Mouse (Mus musculus): ENCODE measurements around the gene Gpr68.

DNA sequence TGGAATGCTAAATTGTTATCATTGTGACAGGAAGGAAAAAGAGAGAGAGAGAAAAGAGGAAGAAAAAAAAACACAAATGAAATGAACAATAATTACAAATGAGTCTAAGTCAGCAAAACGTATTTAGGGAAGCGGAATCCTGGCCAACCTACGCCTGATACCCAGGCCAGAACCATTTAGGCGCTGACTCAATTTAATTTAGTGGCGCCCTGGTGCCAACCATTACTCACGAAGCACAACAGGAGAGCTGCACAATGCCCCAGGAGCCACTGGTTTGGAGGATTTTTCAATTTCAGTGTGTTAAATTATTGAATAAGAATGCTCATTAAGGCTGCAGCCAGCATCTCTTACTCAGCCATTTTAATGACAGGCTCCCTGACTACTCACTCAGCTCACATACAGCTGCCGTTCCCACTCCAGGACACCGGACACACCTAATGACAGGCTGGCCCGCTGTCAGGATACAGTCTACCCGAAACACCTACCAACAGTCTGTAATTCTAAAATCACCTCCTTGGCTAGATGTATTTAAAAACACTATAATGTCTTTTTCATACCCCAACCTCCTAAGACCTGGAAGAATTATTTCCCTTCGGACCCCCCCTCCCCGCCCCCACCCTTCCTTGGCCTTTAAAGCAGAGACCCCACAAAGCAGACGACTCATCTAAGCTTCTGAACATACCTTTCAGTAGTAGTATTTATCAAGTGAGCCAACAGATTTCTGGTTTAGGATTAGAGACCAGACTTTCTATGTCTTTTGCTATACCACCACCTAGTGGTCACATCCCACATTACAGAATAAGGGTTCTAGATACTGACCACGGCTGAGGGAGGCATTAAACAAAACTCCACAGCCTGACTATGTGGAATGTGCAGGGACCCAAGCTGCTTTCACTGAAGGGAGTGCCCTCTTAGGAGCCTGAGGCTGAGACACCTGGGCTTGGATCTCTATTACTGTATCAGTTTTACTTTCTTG, 17.9 kb upstream of the Gpr68 start:
- TF ChIP-seq CTCF (IDR thresholded peaks at IDR 0.05; ENCODE audit: extremely low read depth, insufficient read depth, low read length) (peak; percentile 43; the same call in 1 of the 2 replicates), POLR2A (IDR thresholded peaks at IDR 0.05; ENCODE audit: extremely low read depth, insufficient read depth, low read length) (no peak)

Data from cortical plate, adult 2 months (tissue).